Mouse (Mus musculus) T-helper 2 cell (primary cell): Measurements from ENCODE around the gene Igsf10.

Experiments
- in situ Hi-C: fragments of 300-600 bp; cut with MboI, MseI; formaldehyde crosslinking; loops from one replicate; pipeline ENCODE4 v1.15.1; 2025; ENCODE audit warnings: high pct_unique_total_duplicates

Igsf10 gene

DNA sequence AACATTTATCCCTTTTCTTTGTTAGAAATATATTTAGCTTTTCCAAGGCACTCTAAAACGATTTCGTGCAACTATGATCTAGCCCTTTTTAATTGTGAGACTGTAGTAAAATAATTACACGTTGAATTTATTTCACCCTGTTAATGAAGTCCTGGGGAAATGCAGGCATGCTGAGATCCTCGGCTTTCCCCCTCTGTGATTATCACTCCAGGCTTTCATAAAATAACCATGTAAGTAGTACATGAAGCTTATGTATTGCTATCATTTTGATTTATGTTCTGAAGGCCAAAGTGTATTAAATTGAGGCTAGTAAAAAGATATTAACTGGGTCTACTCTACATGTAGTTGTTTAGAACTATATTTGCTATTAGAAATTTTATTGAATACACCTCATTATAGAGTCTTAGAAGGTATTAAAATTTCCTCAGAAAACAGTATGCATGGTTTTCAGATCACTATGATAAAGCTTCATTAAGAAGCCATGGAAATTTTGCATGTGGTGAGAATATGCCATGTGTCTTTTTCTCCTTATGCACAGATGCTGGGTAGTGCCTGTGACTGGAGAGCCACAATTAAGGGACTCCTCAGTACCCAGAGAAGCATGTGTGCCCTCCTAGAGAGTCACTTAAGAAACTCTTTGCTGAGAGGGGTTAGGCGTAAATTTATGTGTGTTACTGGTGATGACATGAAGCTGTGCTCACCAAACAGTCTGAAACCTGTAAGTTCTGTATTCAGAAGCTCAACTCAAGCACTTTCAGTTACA is 50.6 kb downstream of the Igsf10 start:
- in situ Hi-C loops = no loop called here

DNA sequence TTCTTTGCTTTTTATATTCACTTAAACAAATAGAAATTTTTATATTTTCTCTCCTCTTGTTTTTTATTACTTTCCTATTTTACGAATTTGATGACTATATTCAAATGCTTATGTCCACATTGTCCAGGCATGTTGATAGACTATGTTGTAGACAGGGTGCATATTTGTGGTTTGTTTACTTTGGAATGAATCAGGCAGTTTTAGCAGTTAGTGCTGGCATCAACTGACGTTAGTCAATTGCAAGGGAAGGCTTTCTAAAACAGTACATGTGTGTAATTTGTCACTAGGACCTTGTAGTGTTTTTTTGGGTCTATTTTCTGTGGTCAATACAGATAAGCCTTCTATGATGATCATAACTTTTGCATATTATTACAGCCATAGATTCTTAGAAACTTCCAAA is 53.6 kb downstream of the Igsf10 start:
- in situ Hi-C loops = no loop called here

DNA sequence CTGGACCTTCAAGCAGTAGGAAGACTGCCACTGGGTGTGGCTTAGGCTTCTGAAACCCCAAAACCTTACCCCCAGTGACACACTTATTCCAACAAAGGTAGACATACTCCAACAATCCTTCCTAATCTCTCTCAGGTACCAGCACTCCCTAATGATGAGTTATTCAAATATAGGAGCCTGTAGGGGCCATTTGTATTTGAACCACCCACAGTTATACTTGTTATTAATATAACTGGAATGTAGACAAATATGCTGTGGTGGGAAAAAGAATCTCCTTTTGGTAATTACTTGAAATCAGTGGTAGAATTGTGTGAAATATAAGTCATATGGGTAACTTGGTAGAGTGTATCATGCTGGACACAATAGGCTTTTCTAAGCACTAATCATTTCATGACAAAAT is 65.6 kb downstream of the Igsf10 start:
- in situ Hi-C loops = loop anchor here (10.0 kb wide), 1 partner anchor 1926 kb away; no protein-coding TSS in a partner anchor

DNA sequence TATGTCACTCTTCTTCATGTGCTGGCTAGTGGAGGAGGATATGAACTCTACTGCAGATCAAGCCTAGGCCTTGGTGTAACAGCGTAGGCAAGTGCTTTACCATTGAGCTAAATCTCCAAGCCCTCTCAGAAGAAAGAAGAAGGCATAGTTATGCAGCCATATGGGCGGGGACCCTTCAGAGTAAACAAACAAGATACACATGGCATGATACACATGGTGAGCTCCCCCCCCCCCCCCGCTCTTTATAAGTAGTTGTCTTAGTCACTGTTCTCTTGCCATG is 66.0 kb downstream of the Igsf10 start:
- in situ Hi-C loops = loop anchor here (10.0 kb wide), 1 partner anchor 1927 kb away; no protein-coding TSS in a partner anchor

DNA sequence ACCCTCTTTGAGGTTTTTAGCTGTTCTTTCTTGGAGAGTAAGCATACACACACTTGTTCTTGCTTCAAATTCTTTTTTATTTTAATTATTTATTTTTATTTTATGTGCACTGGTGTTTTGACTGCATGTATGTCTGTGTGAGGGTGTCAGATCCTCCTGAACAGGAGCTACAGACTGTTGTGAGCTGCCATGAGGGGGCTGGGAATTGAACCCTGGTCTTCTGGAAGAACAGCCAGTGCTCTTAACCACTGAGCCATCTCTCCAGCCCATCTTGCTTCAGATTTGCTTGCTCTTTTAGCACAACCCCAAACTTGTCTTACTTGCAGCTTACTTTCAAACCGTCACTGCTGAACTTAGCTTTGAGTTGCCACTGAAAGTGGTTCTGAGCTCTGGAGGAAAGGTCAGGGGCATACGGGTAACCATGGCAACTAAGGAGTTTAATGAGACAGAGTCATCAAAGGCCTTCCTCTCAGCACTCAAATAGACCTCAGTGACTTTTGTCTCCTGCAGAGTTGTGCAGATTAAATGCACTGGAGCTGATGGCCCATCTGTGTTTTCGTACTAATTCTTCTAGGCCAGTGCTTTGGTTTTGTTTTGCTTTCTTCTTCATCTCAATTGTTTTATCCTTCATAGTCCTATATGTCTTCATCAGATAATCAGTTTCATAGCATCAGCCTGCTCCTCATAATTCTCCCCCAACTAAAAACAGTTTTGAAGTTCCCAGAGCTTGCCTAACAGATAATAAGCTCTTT is 66.5 kb downstream of the Igsf10 start:
- in situ Hi-C loops = loop anchor here (10.0 kb wide), 1 partner anchor 1927 kb away; no protein-coding TSS in a partner anchor

DNA sequence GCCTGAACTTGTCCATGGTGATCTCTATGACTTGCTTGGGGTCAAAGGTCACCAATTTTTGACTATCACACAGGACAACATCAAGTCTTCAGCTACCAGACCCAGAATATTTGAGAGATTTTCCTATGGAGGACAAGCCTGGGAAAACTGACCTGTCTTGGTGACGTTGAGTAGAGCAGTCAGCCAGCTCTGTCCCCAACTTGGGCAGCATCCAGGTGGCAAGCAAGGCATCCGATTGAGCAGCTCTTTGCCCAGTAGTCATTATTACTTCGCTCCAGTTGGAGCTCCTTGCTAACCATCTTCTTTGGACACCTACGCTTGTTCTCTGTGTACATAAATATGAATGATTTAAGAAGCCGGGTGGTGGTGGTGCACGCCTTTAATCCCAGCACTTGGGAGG is 73.4 kb downstream of the Igsf10 start:
- in situ Hi-C loops = loop anchor here (10.0 kb wide), 1 partner anchor 1934 kb away; no protein-coding TSS in a partner anchor
